Mouse (Mus musculus): ENCODE results near the gene Crygd. TPM values are rescaled to one million over a fixed set of nuclear protein-coding genes. Genes with fewer than 3 reads are reported as not detected.
A peak's percentile ranks its signal among the peaks of the same experiment; 100 is the strongest.

Crygd gene
- polyA plus RNA-seq (2015; fragmentation: Nextera tagmentation; extraction: Ambion mirVana), result not detected in 2 replicates

- ATAC-seq (replicated peaks; ENCODE audit: insufficient number of reproducible peaks, insufficient read depth, low FRiP score, low read depth), result no peak
- Histone ChIP-seq H3K27ac (no peak within 1 kb of the TSS), H3K4me1 (replicated peaks) (no peaks in the 10 kb centered on the region), H3K4me2 (no peak within 1 kb of the TSS), H3K27me3 (no peaks in the 10 kb centered on the region), H3K4me3 (no peak within 1 kb of the TSS), H3K9me3 (replicated peaks) (no peaks in the 10 kb centered on the region), H3K36me3 (no peaks in the 10 kb centered on the region), H3K9ac (no peak within 1 kb of the TSS)
- WGBS, result 75% methylated on average over 8 of the region's 8 CpGs
These were observed at the start of gene Crygd for GRCm38 (mm10) chr1:65063352-65063751. Gene Crygd (minus strand): TSS chr1:65063452.

- Histone ChIP-seq H3K4me2 (peak overlapping the region; percentile 56), H3K4me3 (peak overlapping the region; percentile 12), H3K9me3 (replicated peaks) (no peaks in the 10 kb centered on the region), H3K36me3 (no peaks in the 10 kb centered on the region), H3K27me3 (no peaks in the 10 kb centered on the region), H3K27ac (0 out of 2 replicates have a peak overlapping the region, but pooled peaks have one; percentile 11), H3K9ac (no peak overlapping the region), H3K4me1 (replicated peaks) (peaks cover 5% of the 10 kb centered on the region; the same call in 1 of the 2 replicates)
- WGBS, result 45% methylated on average over 14 of the region's 14 CpGs
- ATAC-seq (replicated peaks; ENCODE audit: insufficient number of reproducible peaks, insufficient read depth, low FRiP score, low read depth), result no peak
These were observed 49.5 kb upstream of the Crygd start for GRCm38 (mm10) chr1:65112807-65113196.

GRCm38 (mm10) chr1:65112031-65112806, 49.0 kb upstream of the Crygd start:
- Histone ChIP-seq H3K9ac (no peak overlapping the region), H3K27me3 (no peaks in the 10 kb centered on the region), H3K4me1 (replicated peaks) (peaks cover 5% of the 10 kb centered on the region; the same call in 1 of the 2 replicates), H3K27ac (0 out of 2 replicates have a peak overlapping the region, but pooled peaks have one; percentile 11), H3K4me2 (peak overlapping the region; percentile 56), H3K36me3 (no peaks in the 10 kb centered on the region), H3K4me3 (peak overlapping the region; percentile 12), H3K9me3 (replicated peaks) (no peaks in the 10 kb centered on the region)
- 8% methylated on average over 8 of the region's 8 CpGs for WGBS
- no peak for ATAC-seq (replicated peaks; ENCODE audit: insufficient number of reproducible peaks, insufficient read depth, low FRiP score, low read depth)

- Histone ChIP-seq H3K27ac (no peak overlapping the region), H3K27me3 (no peaks in the 10 kb centered on the region), H3K36me3 (no peaks in the 10 kb centered on the region), H3K4me1 (replicated peaks) (peaks cover 5% of the 10 kb centered on the region; the same call in 1 of the 2 replicates), H3K4me2 (no peak overlapping the region), H3K4me3 (no peak overlapping the region), H3K9me3 (replicated peaks) (no peaks in the 10 kb centered on the region), H3K9ac (no peak overlapping the region)
- no peak for ATAC-seq (replicated peaks; ENCODE audit: insufficient number of reproducible peaks, insufficient read depth, low FRiP score, low read depth)
- 67% methylated on average over 25 of the region's 25 CpGs for WGBS
These were observed 46.6 kb upstream of the Crygd start for GRCm38 (mm10) chr1:65109756-65110435.

GRCm38 (mm10) chr1:65109196-65109595, 45.9 kb upstream of the Crygd start:
- Histone ChIP-seq H3K4me3 (no peak overlapping the region), H3K4me1 (replicated peaks) (peaks cover 5% of the 10 kb centered on the region; the same call in 1 of the 2 replicates), H3K27ac (no peak overlapping the region), H3K4me2 (no peak overlapping the region), H3K9me3 (replicated peaks) (no peaks in the 10 kb centered on the region), H3K27me3 (no peaks in the 10 kb centered on the region), H3K9ac (no peak overlapping the region), H3K36me3 (no peaks in the 10 kb centered on the region)
- 90% methylated on average over 8 of the region's 8 CpGs for WGBS
- ATAC-seq (replicated peaks; ENCODE audit: insufficient number of reproducible peaks, insufficient read depth, low FRiP score, low read depth), result no peak

GRCm38 (mm10) chr1:65107654-65108279, 44.5 kb upstream of the Crygd start:
- H3K4me1 ChIP-seq (replicated peaks), result 0 out of 2 replicates have a peak, but pooled peaks cover 5% of the 10 kb centered on the region
- 84% methylated on average over 10 of the region's 10 CpGs for WGBS
- no peak overlapping the region for H3K4me2 ChIP-seq
- no peak overlapping the region for H3K27ac ChIP-seq
- H3K9me3 ChIP-seq (replicated peaks), result no peaks in the 10 kb centered on the region
- no peak overlapping the region for H3K4me3 ChIP-seq
- ATAC-seq (replicated peaks; ENCODE audit: insufficient number of reproducible peaks, insufficient read depth, low FRiP score, low read depth), result no peak
- no peak overlapping the region for H3K9ac ChIP-seq
- H3K27me3 ChIP-seq, result no peaks in the 10 kb centered on the region
- no peaks in the 10 kb centered on the region for H3K36me3 ChIP-seq

GRCm38 (mm10) chr1:65103273-65103672, 40.0 kb upstream of the Crygd start, which contains the start of gene Cryga:
Gene Cryga (minus strand): TSS chr1:65103373.
- H3K9ac ChIP-seq, result no peak within 1 kb of the TSS
- H3K36me3 ChIP-seq, result no peaks in the 10 kb centered on the region
- no peaks in the 10 kb centered on the region for H3K27me3 ChIP-seq
- no peaks in the 10 kb centered on the region for H3K4me1 ChIP-seq (replicated peaks)
- no peaks in the 10 kb centered on the region for H3K9me3 ChIP-seq (replicated peaks)
- ATAC-seq (replicated peaks; ENCODE audit: insufficient number of reproducible peaks, insufficient read depth, low FRiP score, low read depth), result no peak
- no peak within 1 kb of the TSS for H3K27ac ChIP-seq
- H3K4me2 ChIP-seq, result no peak within 1 kb of the TSS
- H3K4me3 ChIP-seq, result no peak within 1 kb of the TSS
- WGBS, result 80% methylated on average over 11 of the region's 11 CpGs

- no peaks in the 10 kb centered on the region for H3K4me1 ChIP-seq (replicated peaks)
- no peak overlapping the region for H3K9ac ChIP-seq
- ATAC-seq (replicated peaks; ENCODE audit: insufficient number of reproducible peaks, insufficient read depth, low FRiP score, low read depth), result no peak
- H3K36me3 ChIP-seq, result no peaks in the 10 kb centered on the region
- H3K9me3 ChIP-seq (replicated peaks), result no peaks in the 10 kb centered on the region
- no peaks in the 10 kb centered on the region for H3K27me3 ChIP-seq
- 77% methylated on average over 3 of the region's 3 CpGs for WGBS
- H3K4me3 ChIP-seq, result no peak overlapping the region
- H3K4me2 ChIP-seq, result no peak overlapping the region
- no peak overlapping the region for H3K27ac ChIP-seq
These were observed 33.7 kb upstream of the Crygd start for GRCm38 (mm10) chr1:65096953-65097352.

GRCm38 (mm10) chr1:65091566-65091965, 28.3 kb upstream of the Crygd start:
- no peaks in the 10 kb centered on the region for H3K36me3 ChIP-seq
- H3K27me3 ChIP-seq, result no peaks in the 10 kb centered on the region
- H3K4me2 ChIP-seq, result no peak overlapping the region
- H3K27ac ChIP-seq, result no peak overlapping the region
- H3K9ac ChIP-seq, result no peak overlapping the region
- ATAC-seq (replicated peaks; ENCODE audit: insufficient number of reproducible peaks, insufficient read depth, low FRiP score, low read depth), result no peak
- 89% methylated on average over 3 of the region's 3 CpGs for WGBS
- no peak overlapping the region for H3K4me3 ChIP-seq
- H3K9me3 ChIP-seq (replicated peaks), result no peaks in the 10 kb centered on the region
- H3K4me1 ChIP-seq (replicated peaks), result no peaks in the 10 kb centered on the region

GRCm38 (mm10) chr1:65090370-65090769, 27.1 kb upstream of the Crygd start:
- H3K27me3 ChIP-seq, result no peaks in the 10 kb centered on the region
- no peak for ATAC-seq (replicated peaks; ENCODE audit: insufficient number of reproducible peaks, insufficient read depth, low FRiP score, low read depth)
- 39% methylated on average over 2 of the region's 2 CpGs for WGBS
- H3K4me3 ChIP-seq, result no peak overlapping the region
- H3K4me2 ChIP-seq, result no peak overlapping the region
- H3K9ac ChIP-seq, result no peak overlapping the region
- no peaks in the 10 kb centered on the region for H3K36me3 ChIP-seq
- H3K9me3 ChIP-seq (replicated peaks), result no peaks in the 10 kb centered on the region
- H3K4me1 ChIP-seq (replicated peaks), result no peaks in the 10 kb centered on the region
- H3K27ac ChIP-seq, result no peak overlapping the region

Data from heart, embryonic 15.5 days (tissue).